Mouse (Mus musculus) brain, embryonic 14.5 days (tissue): ENCODE measurements around the gene Ltbr. TPM values are rescaled to one million over a fixed set of nuclear protein-coding genes. Genes with fewer than 3 reads are reported as not detected.
A peak's percentile ranks its signal among the peaks of the same experiment; 100 is the strongest.
"Not testable (repeated sequence)": the region's sequence is repeated elsewhere in the genome, so short reads cannot be mapped to it uniquely, and the experiment has no call there.

Source experiments
- DNase-seq: peaks from one replicate; pipeline ENCODE4 v3.0.0-alpha.2; 2011; ENCODE audit warnings: low read depth
- CTCF ChIP-seq: fragments of 200-500 bp; IDR thresholded peaks from 2 replicates; pipeline ENCODE4 v1.5.1; 2012; ENCODE audit warnings: inconsistent platforms, mild to moderate bottlenecking, moderate library complexity, borderline replicate concordance; ENCODE audit not compliant: insufficient read depth, insufficient read length; ENCODE audit errors: extremely low read depth
- POLR2A ChIP-seq: fragments of 200-500 bp; IDR thresholded peaks from 2 replicates; pipeline ENCODE4 v1.6.1; 2012; ENCODE audit warnings: mild to moderate bottlenecking, inconsistent platforms, borderline replicate concordance; ENCODE audit not compliant: poor library complexity, insufficient read depth, insufficient read length, severe bottlenecking; ENCODE audit errors: extremely low read depth
- polyA plus RNA-seq: library from polyadenylated mRNA; depleted of rRNA; stranded (reverse); fragments of >200 nt; gene quantifications from 2 replicates; pipeline ENCODE4 v1.2.3, GENCODE M21; 2012; rRNA removed

The Ltbr gene
- polyA plus RNA-seq, 1 experiment = 20.7 TPM

GRCm38 (mm10) chr6:125274841-125275563 is 38.7 kb downstream of the Ltbr start:
- peak; percentile 70 for DNase-seq
- TF ChIP-seq CTCF (peak; percentile 38; the same call in 1 of the 2 replicates), POLR2A (no peak)

- no peak for DNase-seq
Observed at GRCm38 (mm10) chr6:125272228-125272785, 41.4 kb downstream of the Ltbr start.

GRCm38 (mm10) chr6:125271455-125272227 is 42.0 kb downstream of the Ltbr start:
- DNase-seq = peak; percentile 96

More at GRCm38 (mm10) chr6:125272228-125272785, 41.4 kb downstream of the Ltbr start:
- TF ChIP-seq POLR2A (no peak), CTCF (no peak)

GRCm38 (mm10) chr6:125268799-125269198 is 44.9 kb downstream of the Ltbr start:
- TF ChIP-seq POLR2A (no peak), CTCF (no peak)

More at GRCm38 (mm10) chr6:125271455-125272227, 42.0 kb downstream of the Ltbr start:
- peak; percentile 96 for TF ChIP-seq CTCF
- no peak for TF ChIP-seq POLR2A

GRCm38 (mm10) chr6:125267469-125267868 is 46.2 kb downstream of the Ltbr start:
- no peak for TF ChIP-seq POLR2A
- no peak for TF ChIP-seq CTCF

More at GRCm38 (mm10) chr6:125268799-125269198, 44.9 kb downstream of the Ltbr start:
- DNase-seq = no peak

GRCm38 (mm10) chr6:125266600-125266999 is 47.1 kb downstream of the Ltbr start:
- DNase-seq = not testable (repeated sequence)

More at GRCm38 (mm10) chr6:125267469-125267868, 46.2 kb downstream of the Ltbr start:
- DNase-seq = no peak

GRCm38 (mm10) chr6:125266091-125266490 is 47.6 kb downstream of the Ltbr start:
- no peak for TF ChIP-seq POLR2A
- no peak for TF ChIP-seq CTCF
- no peak for DNase-seq

- no peak for DNase-seq
- TF ChIP-seq POLR2A (no peak), CTCF (no peak)
Observed at GRCm38 (mm10) chr6:125265239-125265638, 48.4 kb downstream of the Ltbr start.

- TF ChIP-seq POLR2A (no peak), CTCF (no peak)
- no peak for DNase-seq
Observed at GRCm38 (mm10) chr6:125264219-125264618, 49.5 kb downstream of the Ltbr start.

GRCm38 (mm10) chr6:125260006-125260555 is 53.6 kb downstream of the Ltbr start:
- TF ChIP-seq POLR2A (no peak), CTCF (no peak)
- DNase-seq = no peak

Other genes starting within 250 kb of the Ltbr start
- gene Lpar5, start 246.0 kb downstream of the Ltbr start, polyA plus RNA-seq = 1.0 and 1.2 TPM in 2 replicates
- gene Chd4, start 217.9 kb downstream of the Ltbr start, polyA plus RNA-seq = 69.8 and 142 TPM in 2 replicates
- gene Nop2, start 182.0 kb downstream of the Ltbr start, polyA plus RNA-seq = 32.6 and 34.6 TPM in 2 replicates
- gene Iffo1, start 168.6 kb downstream of the Ltbr start, polyA plus RNA-seq = 29.9 TPM in 2 replicates
- 2,343 and 3,527 TPM in 2 replicates for gene Gapdh, start 147.4 kb downstream of the Ltbr start, polyA plus RNA-seq
- gene Ncapd2, start 122.2 kb downstream of the Ltbr start, polyA plus RNA-seq = 169 and 213 TPM in 2 replicates
- gene Mrpl51, start 122.1 kb downstream of the Ltbr start, polyA plus RNA-seq = 48.9 and 54.4 TPM in 2 replicates
- gene Vamp1, start 98.3 kb downstream of the Ltbr start, polyA plus RNA-seq = 19.9 and 22.3 TPM in 2 replicates
- 2.7 and 3.1 TPM in 2 replicates for gene Tapbpl, start 82.0 kb downstream of the Ltbr start, polyA plus RNA-seq
- gene Cd27, start 76.9 kb downstream of the Ltbr start, polyA plus RNA-seq = 0.15 and 0.24 TPM in 2 replicates
- gene Tuba3a, start 27.8 kb downstream of the Ltbr start, polyA plus RNA-seq = not detected in 2 replicates
- gene Scnn1a, start 6.8 kb upstream of the Ltbr start, polyA plus RNA-seq = 0.54 and 0.62 TPM in 2 replicates
- gene Tnfrsf1a, start 35.5 kb upstream of the Ltbr start, polyA plus RNA-seq = 18.5 and 19.4 TPM in 2 replicates
- gene Plekhg6, start 66.9 kb upstream of the Ltbr start, polyA plus RNA-seq = 0.13 and 0.23 TPM in 2 replicates
- 47.3 and 57.2 TPM in 2 replicates for gene Cd9, start 180.9 kb upstream of the Ltbr start, polyA plus RNA-seq
- gene Vwf, start 232.9 kb upstream of the Ltbr start, polyA plus RNA-seq = 5.8 and 18.9 TPM in 2 replicates